Mouse (Mus musculus) liver, adult 2 months (tissue): Measurements from ENCODE around the gene Gm14403. TPM values are rescaled to one million over a fixed set of nuclear protein-coding genes. Genes with fewer than 3 reads are reported as not detected.
"Not testable (repeated sequence)": the region's sequence is repeated elsewhere in the genome, so short reads cannot be mapped to it uniquely, and the experiment has no call there.

Experiments used
- DNase-seq: peaks from one replicate; pipeline ENCODE4 v3.0.0-alpha.2; 2011; ENCODE audit warnings: low read depth, low spot score; ENCODE audit errors: extremely low read depth
- H3K27ac ChIP-seq: fragments of 200-500 bp; replicated peaks from 2 replicates; pipeline ENCODE4 v1.5.1; 2012; ENCODE audit warnings: low read depth, mild to moderate bottlenecking, control low read depth, inconsistent platforms, low read length; ENCODE audit not compliant: insufficient read depth
- H3K27me3 ChIP-seq: fragments of 200-500 bp; 2 replicates; pipeline ENCODE4 v1.6.1; 2012; ENCODE audit warnings: mild to moderate bottlenecking, moderate library complexity, low read length, inconsistent platforms; ENCODE audit not compliant: control insufficient read depth, insufficient read depth
- H3K36me3 ChIP-seq: fragments of 200-500 bp; 2 replicates; pipeline ENCODE4 v1.6.1; 2012; ENCODE audit warnings: low read length, inconsistent platforms; ENCODE audit not compliant: control insufficient read depth, insufficient read depth
- H3K4me1 ChIP-seq: fragments of 200-500 bp; 2 replicates; pipeline ENCODE4 v1.6.1; 2011; ENCODE audit warnings: low read length; ENCODE audit not compliant: control insufficient read depth, insufficient read depth
- H3K4me3 ChIP-seq: fragments of 200-500 bp; 2 replicates; pipeline ENCODE4 v1.5.1; 2011; ENCODE audit warnings: low read depth, mild to moderate bottlenecking, control low read depth, low read length, moderate library complexity; ENCODE audit not compliant: insufficient read depth
- H3K79me2 ChIP-seq: fragments of 200-500 bp; 2 replicates; pipeline ENCODE4 v1.6.1; 2012; ENCODE audit warnings: inconsistent platforms, mild to moderate bottlenecking, low read length, moderate library complexity; ENCODE audit not compliant: control insufficient read depth, insufficient read depth
- H3K9ac ChIP-seq: fragments of 200-500 bp; 2 replicates; pipeline ENCODE4 v1.6.1; 2012; ENCODE audit warnings: low read depth, mild to moderate bottlenecking, control low read depth, inconsistent platforms, low read length
- CTCF ChIP-seq: fragments of 200-500 bp; IDR thresholded peaks from 2 replicates; pipeline ENCODE4 v1.5.1; 2011; ENCODE audit warnings: low read depth, low read length, control low read depth
- POLR2A ChIP-seq: fragments of 200-500 bp; IDR thresholded peaks from 2 replicates; pipeline ENCODE4 v1.6.1; 2011; ENCODE audit warnings: low read length, control low read depth; ENCODE audit not compliant: insufficient read depth; ENCODE audit errors: extremely low read depth
- WGBS: fragments of 180-500 bp; shearing (Covaris S2); methylation state at CpG from one replicate; pipeline ENCODE4 v1.1.7; 2018; 5-methylcytosine and 5-hydroxymethylcytosine counted together
- polyA plus RNA-seq: library from polyadenylated mRNA; depleted of rRNA; stranded (reverse); fragments of >200 nt; gene quantifications from 2 replicates; pipeline ENCODE4 v1.2.3, GENCODE M21; 2012; rRNA removed
- total RNA-seq: library from RNA; depleted of rRNA; stranded (reverse); fragments of >200 nt; gene quantifications from 2 replicates; pipeline ENCODE4 v1.2.3, GENCODE M21; 2014; rRNA removed

Gene Gm14403
- total and polyA plus RNA-seq, 2 experiments: 2.2 to 54.8 TPM

GRCm38 (mm10) chr2:177535876-177536275 is 37.9 kb downstream of the Gm14403 start:
- no peak for DNase-seq
- no peak overlapping the region for H3K9ac ChIP-seq
- WGBS: 74% methylated on average over 9 of the region's 9 CpGs
- H3K27ac ChIP-seq: no peak overlapping the region
- H3K36me3 ChIP-seq: no peaks in the 10 kb centered on the region
- no peaks in the 10 kb centered on the region for H3K79me2 ChIP-seq
- H3K4me3 ChIP-seq: no peak overlapping the region
- no peaks in the 10 kb centered on the region for H3K4me1 ChIP-seq
- H3K27me3 ChIP-seq: no peaks in the 10 kb centered on the region
- TF ChIP-seq POLR2A (no peak), CTCF (no peak)

- 65% methylated on average over 2 of the region's 2 CpGs for WGBS
- DNase-seq, H3K27me3 ChIP-seq, H3K4me3 ChIP-seq, H3K36me3 ChIP-seq, H3K79me2 ChIP-seq, H3K27ac ChIP-seq, H3K4me1 ChIP-seq, H3K9ac ChIP-seq: not testable (repeated sequence)
These were observed 39.1 kb downstream of the Gm14403 start for GRCm38 (mm10) chr2:177537141-177537540.

- 77% methylated on average over 5 of the region's 5 CpGs for WGBS
- H3K79me2 ChIP-seq, H3K9ac ChIP-seq, DNase-seq, H3K27ac ChIP-seq, H3K27me3 ChIP-seq, H3K4me3 ChIP-seq, H3K36me3 ChIP-seq, H3K4me1 ChIP-seq: not testable (repeated sequence)
These were observed 39.7 kb downstream of the Gm14403 start for GRCm38 (mm10) chr2:177537717-177538116.

GRCm38 (mm10) chr2:177555261-177555660 is 57.2 kb downstream of the Gm14403 start:
- not testable (repeated sequence) for DNase-seq, H3K36me3 ChIP-seq, H3K4me1 ChIP-seq, H3K4me3 ChIP-seq, H3K27me3 ChIP-seq, H3K79me2 ChIP-seq, H3K9ac ChIP-seq, H3K27ac ChIP-seq
- 17% methylated on average over 1 of the region's 1 CpGs for WGBS

Other genes starting within 250 kb of the Gm14403 start
- not detected in 2 replicates for gene Gm14409, start 231.2 kb upstream of the Gm14403 start, total RNA-seq
- not detected in 2 replicates for gene Gm14409, start 231.2 kb upstream of the Gm14403 start, polyA plus RNA-seq
- 0.20 and 0.46 TPM in 2 replicates for gene Gm14412, start 173.9 kb upstream of the Gm14403 start, total RNA-seq
- gene Gm14412, start 173.9 kb upstream of the Gm14403 start, polyA plus RNA-seq: not detected in 2 replicates
- gene Gm14418, start 99.9 kb upstream of the Gm14403 start, total RNA-seq: 2.7 and 4.1 TPM in 2 replicates
- gene Gm14418, start 99.9 kb upstream of the Gm14403 start, polyA plus RNA-seq: 0.65 and 0.75 TPM in 2 replicates
- 50.5 and 69.0 TPM in 2 replicates for gene Zfp970, start 33.5 kb upstream of the Gm14403 start, total RNA-seq
- gene Zfp970, start 33.5 kb upstream of the Gm14403 start, polyA plus RNA-seq: 5.9 and 7.7 TPM in 2 replicates
- not detected in 2 replicates for gene Gm14406, start 80.0 kb downstream of the Gm14403 start, total RNA-seq
- gene Gm14406, start 80.0 kb downstream of the Gm14403 start, polyA plus RNA-seq: not detected in 2 replicates